Mouse (Mus musculus) embryo, embryonic 9.5 days (tissue): ENCODE measurements at regions not wholly inside any gene's neighbourhood (a gene's known extent, or its start where the extent isn't known, plus 50 kb on each side); places are given as distances from the start of the nearest gene placed in this dataset.
A peak's percentile ranks its signal among the peaks of the same experiment; 100 is the strongest.

ENCODE experiments used
- DNase-seq: peaks from one replicate; pipeline ENCODE4 v3.0.0-alpha.2; 2017; ENCODE audit errors: extremely low spot score

DNA sequence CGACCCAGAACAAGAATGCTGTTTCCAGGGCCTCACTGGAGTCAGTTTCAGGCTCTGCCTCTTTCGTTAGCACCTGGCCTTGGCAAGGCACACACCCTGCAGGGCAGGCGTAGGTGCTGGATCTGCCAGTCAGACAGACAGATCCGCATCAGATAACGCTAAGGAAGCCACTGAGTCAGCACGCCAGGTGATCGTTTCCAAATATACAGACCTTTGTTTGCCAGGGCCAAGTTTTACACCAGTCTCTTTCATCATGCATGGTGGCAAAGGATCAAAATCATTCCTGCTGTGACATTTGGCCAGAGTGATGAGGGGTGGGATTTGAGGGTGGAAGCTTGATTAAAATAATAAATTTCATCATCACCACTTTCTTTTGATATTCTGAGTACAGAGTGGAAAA lies 411.0 kb downstream of the Ofcc1 start:
- DNase-seq: no peak

DNA sequence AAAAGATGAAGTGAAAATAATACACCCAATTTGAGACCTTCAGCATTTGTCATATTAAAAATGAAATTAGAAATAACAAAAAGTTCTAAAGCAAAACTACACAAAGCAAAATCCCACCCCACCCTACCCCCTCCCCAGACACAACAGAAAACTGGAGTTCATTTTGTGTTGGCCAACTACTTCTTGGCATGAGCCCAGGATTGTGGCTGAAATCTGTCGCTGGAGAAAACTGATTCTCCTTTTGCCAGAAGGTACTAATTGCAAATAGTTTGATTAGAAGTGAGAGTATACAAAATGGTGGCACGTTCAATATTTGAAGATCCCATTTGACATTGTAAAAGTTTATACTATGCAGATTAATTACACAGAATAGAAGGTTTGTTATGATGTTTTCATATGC lies 426.0 kb downstream of the Ofcc1 start:
- DNase-seq: no peak

DNA sequence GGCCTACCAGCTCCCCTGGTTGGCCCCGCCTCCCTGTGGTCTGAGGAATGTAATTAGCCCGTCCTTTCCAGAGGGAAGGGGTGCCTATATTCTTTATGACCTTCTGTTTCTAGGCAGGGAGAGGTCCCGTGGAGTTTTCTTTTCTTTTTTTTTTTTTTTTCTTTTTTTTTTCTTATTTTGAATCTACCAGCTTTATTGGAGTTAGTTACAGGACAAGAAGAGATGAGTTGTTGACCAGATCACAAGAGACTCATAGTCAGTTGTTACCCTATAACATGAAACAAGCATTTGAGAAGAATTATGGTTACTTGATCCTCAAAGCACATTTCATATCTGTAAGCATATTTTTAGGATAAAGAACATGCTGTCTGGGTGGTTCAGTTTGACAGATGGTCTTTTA lies 429.8 kb downstream of the Ofcc1 start:
- no peak for DNase-seq

DNA sequence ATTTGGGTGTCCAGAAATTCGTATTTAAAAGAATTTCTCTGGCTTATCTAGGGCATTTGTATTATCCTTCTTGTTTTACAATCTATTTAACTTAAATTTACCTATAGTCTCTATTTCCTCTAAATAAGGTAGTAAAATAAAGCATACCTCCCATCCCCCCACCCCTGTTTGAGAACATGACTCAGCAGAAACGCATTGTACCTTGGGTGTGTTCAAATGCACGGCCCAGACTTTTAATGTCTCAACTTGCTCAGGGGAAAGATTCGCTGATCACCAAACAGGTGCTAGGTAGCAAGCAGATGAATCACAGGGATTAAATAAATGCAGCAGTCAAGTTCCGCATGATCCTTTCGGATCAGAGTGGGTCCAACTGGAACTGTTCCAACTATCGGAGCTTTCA lies 432.7 kb downstream of the Ofcc1 start:
- no peak for DNase-seq

DNA sequence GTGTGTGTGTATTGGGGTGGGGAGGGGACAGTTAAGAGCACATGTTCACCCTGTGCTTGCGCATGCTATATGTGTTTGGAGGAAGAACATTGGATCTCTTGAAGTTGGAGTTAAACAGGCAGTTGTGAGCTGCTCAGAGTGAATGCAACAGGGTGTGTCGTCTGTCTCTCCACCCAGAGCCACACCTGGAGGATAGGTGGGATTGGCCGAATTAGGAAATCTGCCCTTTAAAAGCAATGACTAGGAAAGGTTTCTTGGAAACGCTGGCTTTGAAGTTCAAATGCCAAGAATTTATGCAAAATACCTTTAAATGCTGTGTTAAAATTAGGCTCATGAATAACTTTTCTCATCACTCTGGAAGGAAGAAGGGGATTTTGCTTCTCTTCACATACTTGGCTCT lies 436.9 kb downstream of the Ofcc1 start:
- no peak for DNase-seq

DNA sequence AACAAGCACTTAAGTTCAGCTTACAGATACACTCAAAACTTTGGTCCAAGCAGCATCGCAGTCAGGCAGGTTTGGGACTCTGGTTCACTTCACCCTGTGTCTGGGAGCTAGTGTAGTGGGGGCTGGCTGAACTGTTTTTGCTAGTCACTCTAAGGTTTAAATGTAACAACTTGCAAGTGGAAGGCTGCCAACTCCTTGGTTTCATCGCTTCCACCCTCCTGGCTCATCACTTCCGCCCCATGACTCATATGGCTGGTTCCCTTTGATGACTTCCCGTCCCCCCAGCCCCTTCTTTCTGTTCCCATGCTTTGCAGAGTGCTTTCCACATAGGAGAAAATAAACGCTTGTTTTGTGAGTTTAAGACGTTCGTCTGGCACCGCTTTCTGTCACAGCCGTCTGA lies 438.1 kb downstream of the Ofcc1 start:
- no peak for DNase-seq

DNA sequence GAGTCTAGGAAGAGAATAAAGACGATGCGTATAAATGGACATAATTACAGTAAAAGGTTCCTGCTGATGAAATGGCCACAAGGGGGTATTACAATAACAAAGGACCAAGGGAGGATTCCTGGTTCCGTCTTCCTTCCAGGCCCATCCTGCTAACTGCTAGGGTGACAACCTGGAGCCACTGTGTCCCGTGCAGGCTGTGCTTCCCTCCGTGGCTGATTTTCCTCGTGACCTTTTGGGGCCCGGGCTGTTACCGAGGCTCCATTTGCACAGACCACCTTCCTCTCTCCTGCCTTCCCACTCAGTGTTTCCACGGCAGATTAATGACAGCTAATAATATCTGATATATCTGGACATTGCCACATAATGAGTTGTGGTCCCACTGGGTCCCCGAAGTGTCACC lies 453.5 kb downstream of the Ofcc1 start:
- no peak for DNase-seq

DNA sequence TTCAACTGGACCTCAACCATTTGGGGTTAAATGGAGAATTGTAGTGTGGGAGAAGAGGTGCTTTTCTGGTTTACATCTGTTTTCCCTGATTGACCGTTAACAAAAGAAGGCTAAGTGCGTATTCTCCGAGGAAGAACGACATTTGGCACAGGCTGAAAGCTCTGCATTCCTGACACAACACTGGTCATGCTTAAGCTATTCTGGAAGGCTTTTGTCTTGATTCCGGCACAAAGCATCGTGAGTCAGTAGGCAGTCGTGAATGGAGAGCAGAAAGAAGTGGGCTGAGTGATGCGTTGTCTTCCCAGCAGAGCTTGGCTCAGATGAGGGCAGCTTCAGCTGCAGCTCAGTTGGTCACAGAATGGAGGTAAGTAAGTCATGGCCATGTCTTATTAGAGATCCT lies 457.0 kb downstream of the Ofcc1 start:
- DNase-seq: peak; percentile 6

DNA sequence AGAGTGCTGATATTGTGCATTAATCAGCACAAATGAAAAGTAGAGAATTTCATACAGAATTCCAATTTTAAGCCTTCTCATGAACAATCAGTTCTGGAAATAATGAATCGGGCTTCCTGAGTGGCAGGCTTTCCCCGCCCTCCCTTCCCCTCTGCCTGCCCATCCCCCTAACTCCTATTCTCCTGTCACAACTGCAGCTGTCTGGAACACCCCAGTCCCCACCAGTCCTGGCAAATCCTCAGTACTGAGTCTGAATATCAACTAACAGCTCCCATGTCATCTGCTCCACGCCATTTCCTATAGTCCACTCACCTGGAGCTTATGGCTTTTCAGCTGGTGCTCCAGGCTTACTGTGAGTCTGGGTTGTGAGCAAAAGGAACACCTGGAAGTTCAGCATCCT lies 457.9 kb downstream of the Ofcc1 start:
- DNase-seq: no peak

DNA sequence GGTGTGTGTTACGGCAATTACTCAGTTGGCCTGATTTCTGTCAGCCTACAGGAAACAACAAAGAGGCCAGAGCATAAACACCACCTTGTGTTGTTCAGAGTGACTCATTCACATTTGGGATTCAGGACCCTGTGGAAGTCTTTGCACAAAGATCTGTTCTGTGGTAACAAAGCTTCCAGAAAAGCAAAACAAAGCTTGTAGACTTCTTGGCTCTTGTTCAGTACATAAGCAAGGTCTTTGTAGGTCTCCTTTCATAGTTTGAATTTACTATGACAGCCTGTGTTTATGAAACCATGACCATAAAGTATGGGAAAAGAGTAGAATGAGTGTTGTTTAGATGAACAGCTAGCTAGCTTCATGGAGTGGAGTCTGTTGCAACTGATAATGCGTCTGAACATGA lies 461.9 kb downstream of the Ofcc1 start:
- no peak for DNase-seq

DNA sequence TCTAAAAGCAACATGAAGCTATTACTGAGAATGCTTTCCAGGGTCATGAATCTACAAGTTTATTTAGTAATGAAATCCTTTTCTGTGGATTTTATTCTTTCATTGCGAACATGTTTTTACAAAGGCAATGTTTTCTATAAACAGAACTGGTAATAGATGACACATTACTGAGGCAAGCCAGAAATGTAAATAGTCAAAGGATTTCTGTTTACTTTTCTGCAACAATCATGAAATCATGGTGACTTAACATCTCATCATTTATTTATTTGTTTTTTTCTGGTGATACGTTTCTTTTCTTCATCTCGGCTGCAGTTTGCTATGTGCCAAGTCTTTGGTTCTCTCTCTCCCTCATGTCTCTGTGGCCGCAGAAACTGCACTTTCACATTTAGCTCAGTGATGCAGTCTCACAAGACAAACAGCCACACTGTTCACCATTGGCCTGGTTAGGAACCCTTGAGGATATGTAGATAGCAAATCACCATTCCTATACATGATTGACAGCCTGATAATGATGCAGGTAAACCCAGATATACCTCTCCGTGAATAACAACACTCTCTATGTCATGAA lies 462.8 kb downstream of the Ofcc1 start:
- DNase-seq: no peak

DNA sequence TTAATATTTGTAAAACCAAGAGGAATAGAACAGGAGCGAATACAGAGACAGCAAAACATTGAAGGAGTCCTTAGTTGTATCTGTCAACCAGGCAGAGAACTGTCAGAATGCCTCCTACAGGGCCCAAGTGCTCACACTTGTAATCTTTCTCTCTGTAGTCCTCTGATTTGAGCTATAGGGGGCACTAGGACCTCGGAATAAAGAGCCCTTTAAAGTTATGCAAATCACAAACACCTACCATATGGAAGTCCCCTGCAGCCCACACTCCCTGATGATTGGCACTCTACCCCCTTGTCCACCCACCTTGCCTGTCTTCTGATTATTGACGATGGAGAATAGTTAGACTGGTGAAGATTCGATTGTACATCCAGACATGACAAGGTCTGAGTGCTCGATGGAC lies 467.1 kb downstream of the Ofcc1 start:
- DNase-seq: no peak

DNA sequence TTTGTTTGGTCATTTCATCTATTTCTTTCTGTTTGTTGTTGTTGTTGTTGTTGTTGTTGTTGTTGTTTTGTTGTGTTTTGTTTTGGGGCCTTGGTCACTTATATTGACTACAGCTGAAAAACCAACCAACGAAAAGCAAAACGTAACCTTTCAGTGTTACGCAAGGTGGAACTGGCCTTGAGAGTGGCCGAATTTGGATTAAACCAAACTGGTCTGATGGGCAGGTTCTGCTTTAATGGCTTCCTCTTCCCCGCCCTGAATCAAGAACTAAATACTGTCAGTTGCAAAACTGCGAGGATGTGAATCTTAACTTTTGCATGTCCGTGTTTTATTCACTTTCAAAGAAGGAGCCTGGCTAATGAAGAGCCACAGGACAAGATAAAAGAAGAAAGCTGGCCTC lies 480.2 kb downstream of the Ofcc1 start:
- DNase-seq: no peak

DNA sequence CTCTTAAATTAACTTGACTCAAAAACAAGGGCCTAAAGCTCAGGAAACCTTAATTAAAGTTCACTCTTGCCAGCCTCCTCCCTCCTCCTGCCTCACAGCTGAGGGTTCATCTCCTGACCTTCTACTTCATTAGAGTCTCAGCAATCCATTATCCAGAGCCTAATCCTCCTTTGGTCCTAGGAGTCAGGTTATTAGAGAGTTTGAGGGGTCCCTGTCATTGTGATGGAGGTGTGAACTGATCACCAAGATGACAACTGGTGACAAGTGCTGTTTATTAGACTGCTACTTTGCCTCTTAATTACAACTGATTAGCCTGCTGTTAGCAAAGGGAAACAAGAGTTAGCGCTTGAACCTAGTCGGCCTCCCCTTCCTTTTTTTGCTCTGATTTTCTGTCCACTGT lies 481.1 kb downstream of the Ofcc1 start:
- no peak for DNase-seq

DNA sequence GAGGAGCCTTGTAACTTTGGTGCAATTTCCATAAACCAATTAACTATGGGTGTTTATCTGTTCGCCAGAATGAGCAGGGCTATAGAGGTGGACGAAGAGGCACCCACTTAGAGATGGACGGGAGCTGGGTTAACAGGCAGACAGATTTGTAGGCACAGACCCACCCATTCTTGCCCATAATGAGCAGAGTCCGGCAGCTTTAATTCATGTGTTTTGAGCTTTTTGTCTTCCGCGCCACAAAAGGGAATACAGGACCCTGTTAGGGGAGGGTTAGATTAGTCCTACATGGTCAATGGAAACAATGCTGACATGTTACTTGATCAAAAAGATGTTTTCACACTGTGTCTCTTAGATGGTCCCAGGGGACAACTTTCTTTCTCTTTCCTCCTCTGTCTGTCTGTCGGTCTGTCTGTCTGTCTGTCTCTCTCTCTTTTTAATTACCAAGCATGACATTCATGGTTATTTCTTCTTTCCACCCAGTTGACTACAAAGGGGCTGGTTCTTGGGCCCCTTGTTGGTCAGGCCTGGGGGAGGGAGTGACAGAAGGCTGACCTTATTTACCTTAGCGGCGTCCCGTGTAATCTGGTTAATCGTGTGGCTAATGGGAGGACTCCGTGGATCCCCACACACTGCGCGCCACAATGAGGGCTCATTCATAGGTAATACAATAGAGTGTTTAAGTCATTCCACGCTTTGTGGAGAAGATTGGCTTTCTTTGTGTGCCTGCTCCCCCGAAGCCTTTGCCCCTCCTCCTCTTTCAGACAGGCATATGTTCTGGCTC lies 483.7 kb downstream of the Ofcc1 start:
- peak; percentile 73 for DNase-seq

DNA sequence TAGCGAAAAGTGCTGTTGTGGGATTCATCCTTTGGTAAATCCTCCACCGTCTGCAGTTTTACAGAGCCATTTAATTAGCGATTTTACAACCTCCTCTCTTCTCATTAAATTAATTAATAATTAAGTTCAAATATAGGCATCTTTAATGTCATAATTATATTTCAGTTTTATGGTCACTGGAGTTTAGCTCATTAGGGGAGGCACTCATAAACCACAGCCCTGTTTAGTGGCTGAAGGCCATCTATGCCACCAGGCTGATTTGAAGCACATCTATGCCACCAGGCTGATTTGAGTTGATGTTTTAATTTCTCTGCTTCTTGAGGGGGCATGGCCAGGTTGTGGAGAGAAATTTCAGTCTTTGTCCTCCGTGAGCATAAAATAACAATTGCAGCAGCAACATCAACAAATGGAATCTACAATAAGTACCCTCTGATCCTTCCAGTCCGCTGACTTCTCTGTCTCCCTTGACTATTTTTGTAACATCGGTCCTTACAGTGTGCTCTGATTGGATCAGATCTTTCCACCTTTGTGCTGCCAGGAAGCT lies 508.9 kb downstream of the Ofcc1 start:
- no peak for DNase-seq

DNA sequence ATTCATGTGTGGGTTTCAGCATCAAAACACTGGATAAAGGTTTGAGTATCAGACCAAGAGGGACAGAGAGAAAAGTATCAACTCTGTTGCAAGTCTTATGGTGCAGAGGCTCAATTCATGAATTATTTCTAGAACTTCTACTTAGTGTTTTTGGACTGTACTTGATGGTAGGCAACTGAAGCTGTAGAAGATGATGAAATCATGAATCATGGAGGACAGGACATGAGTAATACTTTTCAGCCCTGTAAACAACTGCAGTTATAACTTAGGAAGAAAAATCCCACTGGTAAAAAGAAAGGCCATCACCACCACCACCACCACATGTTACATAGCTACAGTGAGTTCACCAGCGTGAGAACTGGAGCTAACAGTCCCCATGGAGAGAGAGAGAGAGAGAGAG lies 511.9 kb downstream of the Ofcc1 start:
- no peak for DNase-seq

DNA sequence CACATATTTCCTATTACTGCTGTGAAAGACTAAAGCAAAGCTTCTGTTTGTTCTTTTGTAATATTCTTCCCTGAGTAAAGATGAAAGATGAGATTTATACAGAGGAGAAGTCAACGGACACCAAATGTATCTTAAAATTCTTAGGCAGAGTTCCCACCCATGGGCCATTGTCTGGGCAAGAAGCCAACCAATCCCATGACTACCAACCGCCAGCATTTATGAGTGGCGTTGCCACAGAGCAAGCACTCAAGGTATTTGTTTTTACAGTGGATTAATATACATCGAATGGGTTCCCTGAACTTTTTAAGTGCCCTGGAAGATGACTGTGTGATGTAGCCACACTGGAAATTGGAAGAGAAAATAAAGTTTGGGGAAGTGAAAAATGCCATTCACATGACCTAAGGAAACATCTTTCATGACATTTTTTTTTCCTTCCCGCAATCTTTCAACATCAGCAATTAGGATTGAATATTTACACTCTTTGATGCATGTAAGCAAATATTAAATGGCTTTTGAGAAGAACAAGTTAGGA lies 525.1 kb downstream of the Ofcc1 start:
- no peak for DNase-seq

DNA sequence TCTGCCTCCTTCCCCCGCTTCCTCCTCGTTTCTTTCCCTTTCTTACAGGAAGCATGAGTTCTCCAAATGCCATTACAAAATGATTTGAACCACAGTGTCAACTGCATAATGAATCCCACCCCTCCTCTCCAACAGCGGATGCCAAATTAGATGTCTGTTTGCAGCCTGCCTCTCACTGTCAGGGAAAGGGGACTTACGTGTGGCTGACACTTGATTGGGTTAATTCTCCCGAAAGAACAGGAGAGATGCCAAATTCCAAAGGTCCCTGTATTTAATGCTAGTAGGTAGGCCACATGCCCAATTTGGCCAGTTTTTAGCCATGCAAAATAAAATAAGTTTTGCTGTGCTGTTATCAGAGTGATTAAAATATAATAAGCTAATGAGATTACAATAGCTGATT lies 525.9 kb downstream of the Ofcc1 start:
- no peak for DNase-seq

DNA sequence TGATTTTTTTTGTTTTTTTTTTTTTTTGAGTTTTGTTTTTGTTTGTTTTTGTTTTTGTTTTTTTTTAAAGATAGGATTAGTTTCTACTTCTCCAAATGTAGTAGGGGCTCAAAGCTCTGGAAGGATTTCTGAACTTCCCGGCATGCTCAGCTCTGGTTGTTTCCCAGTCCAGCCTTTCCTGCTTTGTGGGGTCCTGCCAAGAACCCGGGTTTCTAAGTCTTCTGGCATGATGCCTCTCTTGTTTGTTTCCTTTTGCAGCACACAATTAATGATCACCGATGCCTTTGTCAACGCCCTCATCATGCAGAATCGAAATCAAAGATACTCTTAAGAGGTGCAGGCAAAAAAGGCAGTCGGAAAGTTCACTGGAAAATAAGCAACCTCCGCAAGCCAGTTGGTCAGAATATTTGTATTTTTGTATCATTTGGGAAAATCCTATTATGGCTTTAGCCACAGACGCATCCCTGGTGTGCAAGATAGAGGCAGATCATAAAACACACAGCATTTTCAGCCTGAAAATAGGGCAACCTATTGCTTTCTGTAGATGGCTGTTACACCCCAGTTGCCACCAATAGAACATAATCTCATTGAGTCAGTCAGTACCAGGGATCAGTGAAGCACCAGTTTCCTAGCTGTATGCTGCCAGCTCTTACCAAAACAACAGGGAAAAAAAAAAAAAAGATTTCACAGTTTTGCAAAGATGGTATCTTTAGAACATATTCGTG lies 526.6 kb downstream of the Ofcc1 start:
- DNase-seq: no peak

DNA sequence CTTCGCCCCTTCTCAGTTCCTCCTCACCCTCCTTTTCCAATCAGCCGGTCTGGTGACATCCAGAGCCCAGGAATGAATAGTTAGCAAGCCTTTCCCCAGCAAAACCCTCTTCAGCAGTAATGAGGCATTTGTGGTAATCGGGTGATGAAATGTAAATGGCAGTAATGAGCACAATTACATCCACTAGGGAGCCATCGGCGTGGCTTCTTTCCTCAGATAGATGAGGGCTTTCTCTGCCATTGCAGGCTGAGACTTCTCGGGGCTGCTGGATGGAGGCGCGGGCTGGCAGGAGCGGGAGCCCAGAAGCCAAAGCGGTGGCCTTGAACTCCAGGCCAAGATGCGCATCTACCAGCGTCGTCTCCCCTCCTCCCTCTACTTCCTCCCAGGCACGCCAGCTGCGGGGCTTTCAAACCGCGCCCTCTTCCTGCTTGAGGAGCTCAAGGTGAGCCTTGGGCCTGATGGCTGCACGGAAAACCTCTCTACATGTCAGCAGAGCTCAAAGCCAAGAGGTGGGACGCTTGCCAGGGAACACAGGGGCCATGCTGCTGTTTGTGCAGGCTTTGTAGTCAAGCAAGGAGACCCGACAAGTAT lies 537.2 kb downstream of the Ofcc1 start:
- DNase-seq: peak; percentile 55

DNA sequence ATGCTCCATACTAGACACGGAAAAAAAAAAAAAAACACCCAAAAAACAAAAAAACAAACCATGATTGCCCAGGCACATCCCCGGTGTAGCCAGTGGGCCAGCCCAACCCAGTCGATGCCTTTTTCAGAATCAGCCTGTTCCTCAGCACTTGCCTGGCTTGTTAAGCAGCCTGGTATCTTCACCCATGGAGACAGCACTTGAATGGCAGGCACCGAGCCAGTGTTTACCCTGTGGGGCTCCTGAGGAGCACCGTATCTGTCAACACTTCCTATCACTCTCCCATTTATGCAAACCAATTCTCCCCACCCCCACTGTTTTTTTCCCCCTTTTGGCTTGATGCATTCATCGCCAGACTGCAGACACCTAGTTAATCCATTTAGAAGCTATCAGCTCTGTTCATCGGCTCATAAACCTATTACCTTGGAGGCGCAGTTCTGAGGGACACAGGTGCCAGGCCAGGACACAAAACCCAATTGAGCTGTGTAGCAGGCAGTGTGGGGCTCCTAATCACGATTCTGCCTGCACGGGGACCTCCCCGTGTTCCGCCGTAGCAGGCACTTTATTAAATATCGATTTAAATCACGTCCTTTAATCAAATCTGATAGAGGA lies 537.8 kb downstream of the Ofcc1 start:
- peak; percentile 9 for DNase-seq
